Mouse (Mus musculus) brain, embryonic 14.5 days (tissue): ENCODE measurements around the gene Pcdh15.

ENCODE experiments used
- CTCF ChIP-seq: fragments of 200-500 bp; IDR thresholded peaks from 2 replicates; pipeline ENCODE4 v1.5.1; 2012; ENCODE audit warnings: inconsistent platforms, mild to moderate bottlenecking, moderate library complexity, borderline replicate concordance; ENCODE audit not compliant: insufficient read depth, insufficient read length; ENCODE audit errors: extremely low read depth
- POLR2A ChIP-seq: fragments of 200-500 bp; IDR thresholded peaks from 2 replicates; pipeline ENCODE4 v1.6.1; 2012; ENCODE audit warnings: mild to moderate bottlenecking, inconsistent platforms, borderline replicate concordance; ENCODE audit not compliant: poor library complexity, insufficient read depth, insufficient read length, severe bottlenecking; ENCODE audit errors: extremely low read depth

DNA sequence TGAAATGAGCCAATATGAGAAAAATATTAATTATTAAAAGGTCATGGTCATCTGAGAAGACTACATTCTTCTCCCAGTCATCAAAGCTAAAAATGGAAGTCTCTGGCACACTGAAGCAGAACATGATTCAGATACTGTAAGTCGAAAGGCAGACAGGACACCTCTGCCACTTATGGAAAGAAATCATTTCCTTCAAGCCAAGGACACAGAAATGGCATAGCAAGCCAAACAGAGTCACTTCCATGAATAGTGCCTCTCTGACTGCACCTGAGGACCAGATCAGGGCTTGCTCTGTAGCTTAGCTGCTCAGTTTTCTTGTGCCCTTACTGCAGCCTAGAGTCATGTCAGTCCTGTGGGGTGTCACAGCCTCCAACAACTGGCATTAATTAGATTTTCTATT is 234.3 kb downstream of the Pcdh15 start:
- TF ChIP-seq POLR2A (no peak), CTCF (no peak)
